Mouse (Mus musculus) neural tube, embryonic 14.5 days (tissue): ENCODE data around the gene Tesmin. TPM values are rescaled to one million over a fixed set of nuclear protein-coding genes. Genes with fewer than 3 reads are reported as not detected.

ENCODE experiments used
- ATAC-seq: fragments of 200-750 bp; cut with Nextera tagmentation; 2 replicates; pipeline ENCODE4 v1.8.0; 2017; ENCODE audit warnings: low read depth, mild to moderate bottlenecking, moderate TSS enrichment, moderate library complexity
- H3K27ac ChIP-seq: fragments of 300-500 bp; sonication (generic); 2 replicates; pipeline ENCODE4 v1.5.1; 2014; ENCODE audit warnings: low read depth, mild to moderate bottlenecking, control low read depth, low read length, moderate library complexity, mixed read lengths
- H3K27me3 ChIP-seq: fragments of 300-500 bp; sonication (generic); 2 replicates; pipeline ENCODE4 v1.6.1; 2014; ENCODE audit warnings: low read length; ENCODE audit not compliant: control insufficient read depth, insufficient read depth
- H3K36me3 ChIP-seq: fragments of 300-500 bp; sonication (generic); 2 replicates; pipeline ENCODE4 v1.6.1; 2014; ENCODE audit warnings: low read length, mixed read lengths; ENCODE audit not compliant: control insufficient read depth, insufficient read depth
- H3K4me1 ChIP-seq: fragments of 300-500 bp; sonication (generic); 2 replicates; pipeline ENCODE4 v1.6.1; 2014; ENCODE audit warnings: low read length; ENCODE audit not compliant: control insufficient read depth, insufficient read depth
- H3K4me2 ChIP-seq: fragments of 300-500 bp; sonication (generic); 2 replicates; pipeline ENCODE4 v1.6.1; 2014; ENCODE audit warnings: mild to moderate bottlenecking, low read depth, low read length, control low read depth
- H3K4me3 ChIP-seq: fragments of 300-500 bp; sonication (generic); 2 replicates; pipeline ENCODE4 v1.5.1; 2014; ENCODE audit warnings: low read depth, low read length, control low read depth, mixed read lengths
- H3K9ac ChIP-seq: fragments of 300-500 bp; sonication (generic); replicated peaks from 2 replicates; pipeline ENCODE4 v1.6.1; 2014; ENCODE audit warnings: low read depth, mild to moderate bottlenecking, control low read depth, low read length, mixed read lengths
- H3K9me3 ChIP-seq: fragments of 300-500 bp; sonication (generic); 2 replicates; pipeline ENCODE4 v1.6.1; 2016; ENCODE audit warnings: low read length; ENCODE audit not compliant: control insufficient read depth
- WGBS: fragments of 180-500 bp; shearing (Covaris S2); extraction: QIAGEN DNeasy Blood & Tissue Kit; methylation state at CpG from one replicate; pipeline ENCODE4 v1.1.7; 2014; 5-methylcytosine and 5-hydroxymethylcytosine counted together
- polyA plus RNA-seq: library from polyadenylated mRNA; unstranded; fragments of >200 nt; fragmentation: Nextera tagmentation; extraction: Ambion mirVana; gene quantifications from 2 replicates; pipeline ENCODE4 v1.2.1, GENCODE M21; 2014

The Tesmin gene
- polyA plus RNA-seq, 1 experiment from 2014 or later, result 0.12 TPM

GRCm38 (mm10) chr19:3357620-3358019 lies 31.0 kb upstream of the Tesmin start:
- no peak overlapping the region for H3K27ac ChIP-seq
- H3K27me3 ChIP-seq, result no peaks in the 10 kb centered on the region
- no peaks in the 10 kb centered on the region for H3K9me3 ChIP-seq
- H3K9ac ChIP-seq, result no peak overlapping the region
- ATAC-seq, result no peak
- no peaks in the 10 kb centered on the region for H3K4me1 ChIP-seq
- no peak overlapping the region for H3K4me3 ChIP-seq
- WGBS, result 80% methylated on average over 4 of the region's 4 CpGs
- H3K4me2 ChIP-seq, result no peak overlapping the region
- H3K36me3 ChIP-seq, result no peaks in the 10 kb centered on the region

GRCm38 (mm10) chr19:3359841-3360588 lies 28.6 kb upstream of the Tesmin start:
- H3K27ac ChIP-seq, result no peak overlapping the region
- H3K4me2 ChIP-seq, result no peak overlapping the region
- H3K4me1 ChIP-seq, result no peaks in the 10 kb centered on the region
- WGBS, result 89% methylated on average over 13 of the region's 13 CpGs
- no peak overlapping the region for H3K4me3 ChIP-seq
- no peaks in the 10 kb centered on the region for H3K27me3 ChIP-seq
- H3K9me3 ChIP-seq, result no peaks in the 10 kb centered on the region
- ATAC-seq, result no peak
- H3K36me3 ChIP-seq, result no peaks in the 10 kb centered on the region
- H3K9ac ChIP-seq, result no peak overlapping the region

GRCm38 (mm10) chr19:3363510-3363909 lies 25.1 kb upstream of the Tesmin start:
- Histone ChIP-seq H3K9me3 (no peaks in the 10 kb centered on the region), H3K36me3 (no peaks in the 10 kb centered on the region), H3K4me2 (no peak overlapping the region), H3K4me3 (no peak overlapping the region), H3K9ac (no peak overlapping the region), H3K27ac (no peak overlapping the region), H3K27me3 (no peaks in the 10 kb centered on the region), H3K4me1 (no peaks in the 10 kb centered on the region)
- ATAC-seq, result no peak
- WGBS, result 98% methylated on average over 4 of the region's 4 CpGs

- Histone ChIP-seq H3K4me1 (no peaks in the 10 kb centered on the region), H3K9ac (no peak overlapping the region), H3K27me3 (no peaks in the 10 kb centered on the region), H3K27ac (no peak overlapping the region), H3K4me3 (no peak overlapping the region), H3K4me2 (no peak overlapping the region), H3K9me3 (no peaks in the 10 kb centered on the region), H3K36me3 (no peaks in the 10 kb centered on the region)
- ATAC-seq, result no peak
- WGBS, result 92% methylated on average over 3 of the region's 3 CpGs
Observed at GRCm38 (mm10) chr19:3365089-3365488, 23.6 kb upstream of the Tesmin start.

- Histone ChIP-seq H3K36me3 (no peaks in the 10 kb centered on the region), H3K9ac (no peak overlapping the region), H3K4me1 (no peaks in the 10 kb centered on the region), H3K9me3 (no peaks in the 10 kb centered on the region), H3K27me3 (no peaks in the 10 kb centered on the region), H3K4me2 (no peak overlapping the region), H3K27ac (no peak overlapping the region), H3K4me3 (no peak overlapping the region)
- ATAC-seq, result no peak
- 94% methylated on average over 3 of the region's 3 CpGs for WGBS
Observed at GRCm38 (mm10) chr19:3368276-3368675, 20.4 kb upstream of the Tesmin start.

- H3K36me3 ChIP-seq, result no peaks in the 10 kb centered on the region
- WGBS, result 69% methylated on average over 12 of the region's 12 CpGs
Observed at GRCm38 (mm10) chr19:3373380-3373779, 15.3 kb upstream of the Tesmin start.

GRCm38 (mm10) chr19:3374028-3374427 lies 14.6 kb upstream of the Tesmin start:
- WGBS, result 64% methylated on average over 2 of the region's 2 CpGs
- H3K9ac ChIP-seq, result no peak overlapping the region

More at GRCm38 (mm10) chr19:3373380-3373779, 15.3 kb upstream of the Tesmin start:
- ATAC-seq, result no peak
- Histone ChIP-seq H3K9me3 (no peaks in the 10 kb centered on the region), H3K9ac (no peak overlapping the region), H3K4me2 (no peak overlapping the region), H3K4me1 (no peaks in the 10 kb centered on the region), H3K27ac (no peak overlapping the region), H3K4me3 (no peak overlapping the region), H3K27me3 (no peaks in the 10 kb centered on the region)

GRCm38 (mm10) chr19:3375945-3376495 lies 12.6 kb upstream of the Tesmin start:
- 67% methylated on average over 7 of the region's 7 CpGs for WGBS
- ATAC-seq, result no peak
- H3K27me3 ChIP-seq, result no peaks in the 10 kb centered on the region
- H3K36me3 ChIP-seq, result no peaks in the 10 kb centered on the region
- no peak overlapping the region for H3K9ac ChIP-seq
- no peaks in the 10 kb centered on the region for H3K4me1 ChIP-seq
- no peak overlapping the region for H3K4me2 ChIP-seq
- no peak overlapping the region for H3K27ac ChIP-seq
- no peaks in the 10 kb centered on the region for H3K9me3 ChIP-seq
- no peak overlapping the region for H3K4me3 ChIP-seq

More at GRCm38 (mm10) chr19:3374028-3374427, 14.6 kb upstream of the Tesmin start:
- Histone ChIP-seq H3K4me2 (no peak overlapping the region), H3K36me3 (no peaks in the 10 kb centered on the region), H3K27me3 (no peaks in the 10 kb centered on the region), H3K4me1 (no peaks in the 10 kb centered on the region), H3K9me3 (no peaks in the 10 kb centered on the region), H3K27ac (no peak overlapping the region), H3K4me3 (no peak overlapping the region)
- ATAC-seq, result no peak

- Histone ChIP-seq H3K4me3 (no peak overlapping the region), H3K4me2 (no peak overlapping the region), H3K36me3 (no peaks in the 10 kb centered on the region), H3K9ac (no peak overlapping the region), H3K27ac (no peak overlapping the region), H3K27me3 (no peaks in the 10 kb centered on the region), H3K9me3 (no peaks in the 10 kb centered on the region), H3K4me1 (no peaks in the 10 kb centered on the region)
- 30% methylated on average over 4 of the region's 4 CpGs for WGBS
- ATAC-seq, result no peak
Observed at GRCm38 (mm10) chr19:3376966-3377715, 11.5 kb upstream of the Tesmin start.
